Mouse (Mus musculus) liver, embryonic 14.5 days (tissue): ENCODE results near the gene Zfy1. TPM values are rescaled to one million over a fixed set of nuclear protein-coding genes. Genes with fewer than 3 reads are reported as not detected.
"Not testable (repeated sequence)": the region's sequence is repeated elsewhere in the genome, so short reads cannot be mapped to it uniquely, and the experiment has no call there.

Source experiments
- ATAC-seq: fragments of 200-750 bp; cut with Nextera tagmentation; 2 replicates; pipeline ENCODE4 v1.8.0; 2017; ENCODE audit warnings: moderate number of reproducible peaks, mild to moderate bottlenecking, moderate library complexity; ENCODE audit not compliant: insufficient read depth
- DNase-seq, 3 experiments: peaks; one replicate each; pipeline ENCODE4 v3.0.0-alpha.2; 2012 to 2013; ENCODE audit warnings: low read depth in 3 of 3, low spot score in 3 of 3
- H3K27ac ChIP-seq: fragments of 300-500 bp; sonication (generic); 2 replicates; pipeline ENCODE4 v1.5.1; 2014; ENCODE audit warnings: moderate library complexity, mild to moderate bottlenecking, control low read depth, inconsistent platforms
- H3K27me3 ChIP-seq: fragments of 300-500 bp; sonication (generic); 2 replicates; pipeline ENCODE4 v1.6.1; 2014; ENCODE audit warnings: mild to moderate bottlenecking, low read length, moderate library complexity; ENCODE audit not compliant: control insufficient read depth, insufficient read depth
- H3K36me3 ChIP-seq: fragments of 300-500 bp; sonication (generic); replicated peaks from 2 replicates; pipeline ENCODE4 v1.6.1; 2014; ENCODE audit warnings: low read depth; ENCODE audit not compliant: control insufficient read depth, insufficient read depth
- H3K4me1 ChIP-seq, 2 experiments: fragments of 200-500 bp in 1 of 2; fragments of 300-500 bp in 1 of 2; sonication (generic) in 1 of 2; replicated peaks; 2 replicates each; pipeline ENCODE4 v1.6.1; 2012 to 2014; ENCODE audit warnings: antibody characterized with exemption in 1 of 2, inconsistent platforms in 1 of 2, low read length in 1 of 2; ENCODE audit not compliant: control insufficient read depth in 2 of 2, insufficient read depth in 2 of 2
- H3K4me2 ChIP-seq: fragments of 300-500 bp; sonication (generic); 2 replicates; pipeline ENCODE4 v1.6.1; 2014; ENCODE audit warnings: low read depth, mild to moderate bottlenecking, control low read depth, moderate library complexity
- H3K4me3 ChIP-seq, 2 experiments: fragments of 200-500 bp in 1 of 2; fragments of 300-500 bp in 1 of 2; sonication (generic) in 1 of 2; 2 replicates each; pipeline ENCODE4 v1.5.1; 2012 to 2014; ENCODE audit warnings: low read depth in 2 of 2, low read length in 2 of 2, mild to moderate bottlenecking in 2 of 2, control low read depth in 1 of 2, inconsistent platforms in 1 of 2, moderate library complexity in 1 of 2; ENCODE audit not compliant: insufficient read depth in 1 of 2
- H3K9ac ChIP-seq: fragments of 300-500 bp; sonication (generic); replicated peaks from 2 replicates; pipeline ENCODE4 v1.6.1; 2014; ENCODE audit warnings: mild to moderate bottlenecking, control low read depth, moderate library complexity
- H3K9me3 ChIP-seq: fragments of 300-500 bp; sonication (generic); 2 replicates; pipeline ENCODE4 v1.6.1; 2016; ENCODE audit warnings: low read length, mixed read lengths; ENCODE audit not compliant: control insufficient read depth
- CTCF ChIP-seq: IDR thresholded peaks from 2 replicates; pipeline ENCODE4 v1.5.1; 2016; ENCODE audit warnings: antibody characterized with exemption, low read depth, control low read depth
- EP300 ChIP-seq: IDR thresholded peaks from 2 replicates; pipeline ENCODE4 v1.6.1; 2016; ENCODE audit warnings: antibody characterized with exemption, low read depth
- WGBS: fragments of 180-500 bp; shearing (Covaris S2); extraction: QIAGEN DNeasy Blood & Tissue Kit; methylation state at CpG from one replicate; pipeline ENCODE4 v1.1.7; 2014; ENCODE audit not compliant: insufficient replicate concordance; 5-methylcytosine and 5-hydroxymethylcytosine counted together
- polyA plus RNA-seq, 2 experiments: library from polyadenylated mRNA; depleted of rRNA in 1 of 2; stranded (reverse) in 1 of 2; unstranded in 1 of 2; fragments of >200 nt; fragmentation: Nextera tagmentation in 1 of 2; extraction: Ambion mirVana in 1 of 2; gene quantifications; 2 replicates each; pipeline versions ENCODE4 v1.2.1 to v1.2.3; 2012 to 2014

The Zfy1 gene
- polyA plus RNA-seq (2012; rRNA removed) (0.01 TPM in 1 of 2 replicates, not detected in the other), polyA plus RNA-seq (2014; fragmentation: Nextera tagmentation; extraction: Ambion mirVana) (not detected in 2 replicates)

DNA sequence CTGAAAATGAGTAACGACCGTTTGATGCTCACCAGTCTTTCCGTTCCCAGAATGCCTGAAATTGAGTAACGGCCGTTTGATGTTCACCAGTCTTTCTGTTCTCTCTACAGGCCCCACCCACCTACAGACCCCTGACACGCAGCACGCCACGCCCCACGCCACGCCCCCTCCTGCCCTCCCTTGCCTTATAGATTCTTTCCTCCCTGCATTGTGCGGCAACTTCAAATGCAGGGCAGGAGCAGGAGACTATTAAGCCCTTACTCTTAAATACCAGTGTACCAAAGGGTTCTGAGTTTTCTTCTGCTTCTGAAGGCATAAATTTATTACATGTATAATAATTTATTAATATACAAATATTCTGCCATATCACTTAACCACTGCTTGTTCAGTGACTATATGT, at the start of gene Zfy1:
Zfy1 (minus strand) TSS at position 101 of the 400 bp plus-strand sequence.
- no CpG with 5 or more reads among the region's 11 CpGs for WGBS
- not testable (repeated sequence) for DNase-seq

DNA sequence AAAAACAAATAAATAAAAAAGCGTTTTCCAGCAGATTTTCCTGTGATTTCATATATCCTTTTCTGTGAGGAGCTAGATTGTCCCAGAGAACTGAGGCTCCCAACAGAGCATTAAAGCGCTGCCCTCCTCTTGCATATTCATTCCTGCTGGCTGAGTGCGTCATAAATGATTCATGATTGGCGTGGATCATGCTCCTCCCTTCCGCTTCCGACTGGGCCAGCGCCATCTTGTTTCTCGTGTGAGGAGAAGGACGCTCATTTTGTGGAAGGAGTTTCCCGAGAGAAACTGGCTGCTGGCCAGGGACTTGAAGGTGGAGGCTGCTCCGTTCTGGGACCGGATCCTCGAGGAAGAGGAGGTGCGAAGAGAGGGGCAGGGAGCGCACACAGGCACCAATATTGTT, 21.2 kb upstream of the Zfy1 start, which contains the start of gene Uba1y:
Uba1y (plus strand) TSS at position 254 of the 400 bp plus-strand sequence.
- Histone ChIP-seq H3K4me3 (no peak within 1 kb of the TSS), H3K4me2 (no peak within 1 kb of the TSS), H3K9ac (no peak within 1 kb of the TSS), H3K36me3 (no peaks in the 10 kb centered on the region), H3K27me3 (no peaks in the 10 kb centered on the region), H3K4me1 (no peaks in the 10 kb centered on the region), H3K9me3 (no peaks in the 10 kb centered on the region), H3K27ac (no peak within 1 kb of the TSS)
- WGBS, result 73% methylated on average over 8 of the region's 15 CpGs
- no peak for ATAC-seq
- no peak for DNase-seq
- TF ChIP-seq EP300 (no peak), CTCF (no peak)

More for the DNA sequence above, at the start of gene Zfy1:
- not testable (repeated sequence) for H3K4me3 ChIP-seq, ATAC-seq, H3K27ac ChIP-seq, H3K4me2 ChIP-seq, H3K27me3 ChIP-seq, H3K9ac ChIP-seq, H3K4me1 ChIP-seq, H3K9me3 ChIP-seq, H3K36me3 ChIP-seq

GRCm38 (mm10) chrY:808991-809661, 11.9 kb upstream of the Zfy1 start:
- H3K4me1 ChIP-seq, result no peaks in the 10 kb centered on the region
- no peak for ATAC-seq
- H3K27me3 ChIP-seq, result no peaks in the 10 kb centered on the region
- WGBS, result 2% methylated on average over 11 of the region's 15 CpGs
- no peak overlapping the region for H3K9ac ChIP-seq
- no peak overlapping the region for H3K4me2 ChIP-seq
- no peak for TF ChIP-seq CTCF
- TF ChIP-seq EP300, result no peak
- no peak overlapping the region for H3K27ac ChIP-seq
- DNase-seq, result no peak
- no peak overlapping the region for H3K4me3 ChIP-seq
- no peaks in the 10 kb centered on the region for H3K9me3 ChIP-seq
- H3K36me3 ChIP-seq, result no peaks in the 10 kb centered on the region

Other genes with a start within 250 kb of the Zfy1 start
- gene Uba1y, start 21.2 kb upstream of the Zfy1 start, polyA plus RNA-seq (2012; rRNA removed), result not detected in 2 replicates
- gene Uba1y, start 21.2 kb upstream of the Zfy1 start, polyA plus RNA-seq (2014; fragmentation: Nextera tagmentation; extraction: Ambion mirVana), result not detected in 2 replicates
- 2.0 and 3.7 TPM in 2 replicates for gene Kdm5d, start 100.4 kb upstream of the Zfy1 start, polyA plus RNA-seq (2012; rRNA removed)
- gene Kdm5d, start 100.4 kb upstream of the Zfy1 start, polyA plus RNA-seq (2014; fragmentation: Nextera tagmentation; extraction: Ambion mirVana), result 4.8 TPM in 1 of 2 replicates, not detected in the other
- gene Eif2s3y, start 213.1 kb upstream of the Zfy1 start, polyA plus RNA-seq (2012; rRNA removed), result 10.8 and 20.6 TPM in 2 replicates
- 27.1 TPM in 1 of 2 replicates, not detected in the other for gene Eif2s3y, start 213.1 kb upstream of the Zfy1 start, polyA plus RNA-seq (2014; fragmentation: Nextera tagmentation; extraction: Ambion mirVana)